Mouse (Mus musculus) mouse trophoblast stem cell (cell line): ENCODE measurements around the gene Ccl17.

ENCODE experiments used
- in situ Hi-C, 2 experiments: fragments of 300-500 bp; cut with MseI, MboI; formaldehyde crosslinking; loops; 2 replicates in 1 of 2; 3 replicates in 1 of 2; pipeline ENCODE4 v1.15.1; 2025

Gene Ccl17

DNA sequence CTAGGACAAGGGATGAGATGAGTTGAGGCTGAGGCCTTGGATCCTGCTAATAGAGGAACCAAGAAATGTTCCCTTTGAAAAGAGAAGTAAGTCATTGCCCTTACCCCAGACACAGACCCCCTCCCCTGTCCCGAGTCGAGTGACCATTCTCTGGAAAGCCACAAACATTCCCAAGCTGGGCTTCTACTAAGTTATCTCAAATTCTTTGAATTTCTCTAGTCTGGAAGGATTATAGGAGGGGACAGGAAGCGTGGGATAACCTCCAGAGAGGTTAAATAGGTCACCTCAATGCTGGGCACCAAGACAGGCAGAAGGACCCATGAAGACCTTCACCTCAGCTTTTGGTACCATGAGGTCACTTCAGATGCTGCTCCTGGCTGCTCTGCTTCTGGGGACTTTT lies at the start of gene Ccl17:
Gene Ccl17 (plus strand): TSS at position 301 of the 400 bp plus-strand sequence.
- in situ Hi-C loops: loop anchor here (5.0 kb wide), 1 partner anchor 108 kb away; no protein-coding TSS in a partner anchor

DNA sequence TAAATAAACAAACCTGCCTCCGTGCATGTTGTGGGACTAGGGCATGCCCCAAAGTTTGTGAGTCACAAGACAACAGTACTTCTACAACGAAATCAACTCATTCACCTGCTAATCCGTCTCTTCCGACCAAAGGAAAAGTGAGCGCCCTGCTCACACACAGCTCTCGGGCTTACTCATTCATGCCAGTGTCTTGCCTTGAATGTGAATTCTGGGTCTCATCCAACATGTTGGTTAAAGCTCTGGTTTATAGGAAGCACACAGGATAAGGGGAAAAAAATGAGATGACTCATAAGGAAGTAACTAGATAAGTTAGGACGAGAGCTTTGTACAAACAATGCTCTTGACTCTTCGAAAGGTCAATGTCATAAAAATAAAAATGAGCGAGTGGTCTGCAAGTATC lies 43.2 kb upstream of the Ccl17 start:
- in situ Hi-C loops: no loop called here

DNA sequence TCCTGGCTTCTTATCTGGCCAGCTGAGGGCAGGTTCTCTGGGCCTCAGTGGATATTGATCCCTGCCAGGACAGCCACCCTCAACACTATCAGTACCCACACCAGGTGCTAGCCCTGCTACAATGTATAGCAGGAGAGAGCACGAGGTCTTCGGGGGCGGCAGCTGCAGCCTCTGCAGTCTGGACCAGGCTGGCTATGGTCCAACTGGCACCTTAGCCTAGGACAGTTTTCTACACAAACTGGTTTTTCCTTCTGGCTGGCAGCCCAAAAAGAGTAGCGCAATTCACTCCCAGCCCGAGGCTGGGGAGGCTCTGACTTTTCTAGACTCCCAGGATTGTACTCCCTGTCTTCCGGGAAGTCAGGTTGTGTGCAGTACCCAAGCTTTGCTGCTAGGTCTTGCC lies 39.3 kb upstream of the Ccl17 start:
- in situ Hi-C loops: no loop called here

DNA sequence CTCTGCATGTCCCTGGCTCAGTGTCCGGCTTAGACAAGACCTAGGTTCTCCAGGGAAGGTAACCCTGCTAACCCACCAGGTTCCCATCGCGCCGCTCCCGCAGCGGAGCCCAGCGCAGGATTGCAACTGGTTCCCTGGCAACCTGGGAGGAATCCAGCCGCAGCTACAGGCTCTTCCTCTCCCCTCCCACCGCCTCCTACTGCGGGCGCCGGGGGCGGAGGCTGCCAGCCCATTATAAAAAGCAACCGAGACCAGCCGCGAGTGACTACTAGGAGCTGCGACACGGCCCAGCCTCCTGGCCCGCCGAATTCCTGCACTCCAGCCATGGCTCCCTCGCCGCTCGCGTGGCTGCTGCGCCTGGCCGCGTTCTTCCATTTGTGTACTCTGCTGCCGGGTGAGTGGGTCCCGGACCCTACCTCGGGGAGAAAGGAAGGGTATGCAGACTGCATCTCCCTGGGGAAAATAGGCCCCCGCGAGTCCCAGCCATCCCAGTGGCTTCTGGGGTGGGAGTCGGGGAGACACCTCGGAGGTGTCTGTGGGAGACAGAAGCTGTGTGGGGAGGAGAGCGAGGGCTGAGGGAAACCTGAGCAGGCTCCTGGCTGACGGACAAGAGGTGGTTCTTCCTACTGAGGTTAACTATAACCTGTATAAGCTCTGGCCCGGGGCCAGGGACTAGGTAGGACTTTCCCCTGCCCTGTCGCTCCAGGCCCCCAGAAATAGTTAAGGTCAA lies 38.1 kb upstream of the Ccl17 start, which contains the start of gene Cx3cl1:
Gene Cx3cl1 (plus strand): TSS at position 69 of the 730 bp plus-strand sequence.
- in situ Hi-C loops: no loop called here

DNA sequence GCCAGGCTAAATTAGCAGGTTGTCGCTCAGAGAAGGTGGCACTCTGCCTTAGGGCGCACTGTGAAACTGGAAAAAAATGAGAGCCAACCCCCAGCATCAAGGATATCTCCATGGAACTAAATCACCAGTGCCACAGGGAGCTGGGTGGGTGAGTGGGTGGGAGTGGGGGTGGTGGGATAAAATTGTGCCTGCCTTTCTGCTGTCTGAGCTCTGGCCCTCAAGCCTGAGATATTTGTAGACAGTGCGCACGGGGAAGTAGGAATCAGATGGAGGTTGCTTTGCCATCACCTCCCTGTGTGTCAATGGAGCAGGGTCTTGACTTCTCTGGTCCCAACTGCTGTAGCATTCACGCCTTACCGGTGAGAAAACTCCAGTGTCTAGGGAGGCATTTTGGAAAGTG lies 37.2 kb upstream of the Ccl17 start:
- in situ Hi-C loops: no loop called here

DNA sequence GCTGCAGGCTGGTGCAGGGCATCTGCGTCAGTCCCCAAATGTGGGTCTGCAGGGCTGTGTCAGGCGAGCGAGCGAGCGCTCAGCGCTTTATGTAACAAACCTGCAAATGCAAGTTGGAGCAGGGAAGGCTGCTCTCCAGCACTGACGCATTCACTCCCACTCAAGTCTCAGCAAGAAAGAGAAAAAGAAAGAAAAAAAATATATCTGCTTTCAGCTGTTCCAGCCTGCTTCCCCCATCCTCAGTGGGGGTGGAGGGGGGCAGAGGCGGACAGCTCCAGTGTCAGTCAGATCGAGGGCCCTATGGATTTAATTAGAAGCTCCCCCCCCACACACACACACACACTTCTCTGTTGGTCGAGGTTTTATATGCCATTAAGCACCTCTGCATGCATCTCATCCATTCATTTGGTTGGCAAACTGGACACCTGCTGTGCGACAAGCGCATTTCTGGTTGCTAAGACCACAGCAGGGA lies 36.5 kb upstream of the Ccl17 start:
- in situ Hi-C loops: no loop called here

DNA sequence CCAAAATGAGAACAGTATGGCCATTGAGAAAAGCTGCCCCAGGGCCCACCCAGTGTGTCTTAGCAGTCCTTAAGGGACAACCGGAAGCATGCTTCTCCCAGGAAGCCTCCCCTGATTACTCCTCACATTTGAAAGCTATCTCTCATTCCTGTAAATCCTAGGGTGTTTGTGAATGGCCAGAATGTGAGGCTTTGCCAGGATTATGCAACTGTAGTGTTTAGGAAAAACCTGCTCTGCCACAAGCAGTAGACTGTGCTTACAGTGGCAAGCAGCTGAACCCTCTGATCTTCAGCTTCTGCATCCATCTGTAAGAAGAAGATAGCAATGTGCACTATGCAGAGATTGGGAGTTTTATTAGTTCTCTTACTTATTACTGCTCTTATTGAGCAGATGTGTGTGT lies 35.7 kb upstream of the Ccl17 start:
- in situ Hi-C loops: no loop called here

DNA sequence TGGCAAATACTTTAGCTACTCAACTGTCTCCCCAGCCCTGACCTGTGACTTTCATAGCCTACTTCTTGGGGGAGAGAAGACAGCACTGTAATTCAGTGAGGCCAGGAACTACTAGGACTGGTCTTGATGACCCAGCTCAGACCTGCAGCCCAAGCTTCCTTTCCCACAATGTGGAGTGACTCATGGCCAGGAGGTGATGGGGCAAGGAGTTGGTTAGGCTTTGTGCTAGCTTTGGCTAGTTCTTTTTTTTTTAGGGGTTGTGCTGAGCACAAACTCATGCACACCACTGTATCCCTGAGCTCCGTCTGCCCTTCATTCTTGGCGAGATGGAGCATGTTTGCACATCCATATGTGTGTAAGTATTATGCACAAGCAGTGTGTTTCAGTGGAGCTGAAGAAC lies 33.9 kb upstream of the Ccl17 start:
- in situ Hi-C loops: no loop called here

DNA sequence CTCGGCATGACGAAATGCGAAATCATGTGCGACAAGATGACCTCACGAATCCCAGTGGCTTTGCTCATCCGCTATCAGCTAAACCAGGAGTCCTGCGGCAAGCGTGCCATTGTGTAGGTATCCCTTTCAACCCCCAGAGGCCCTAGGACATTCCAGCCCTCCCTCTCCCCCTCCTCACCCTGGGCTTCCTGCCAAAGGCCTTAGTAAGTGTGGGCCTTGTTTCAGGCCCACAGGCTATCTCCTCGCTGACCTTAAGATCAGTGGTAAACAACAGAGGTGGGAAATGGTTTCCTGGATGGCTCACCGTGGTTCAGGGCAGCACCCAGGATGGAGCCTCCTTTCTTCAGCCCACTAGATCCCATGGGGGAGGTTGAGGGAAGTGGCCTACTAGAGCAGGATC lies 32.2 kb upstream of the Ccl17 start:
- in situ Hi-C loops: no loop called here

DNA sequence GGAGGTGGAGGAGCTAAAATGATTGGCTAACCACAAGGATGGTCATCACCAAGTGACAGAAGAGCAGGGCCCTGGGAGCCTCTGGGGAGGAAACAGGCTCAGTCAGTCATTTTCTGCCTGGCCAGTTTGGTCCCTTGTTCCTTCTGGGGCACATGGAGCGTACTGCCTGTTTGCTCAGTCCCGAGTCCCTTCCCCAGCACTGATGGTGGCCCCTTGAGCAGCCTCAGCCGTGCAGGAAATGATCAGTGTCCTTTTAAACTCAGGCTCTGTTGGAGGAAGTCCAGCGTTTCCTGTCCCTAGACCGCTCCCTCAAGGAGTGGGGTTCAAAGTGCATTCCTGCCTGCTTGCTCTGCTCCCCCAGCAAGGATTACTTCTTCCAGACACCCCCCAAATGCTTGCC lies 31.8 kb upstream of the Ccl17 start:
- in situ Hi-C loops: no loop called here

DNA sequence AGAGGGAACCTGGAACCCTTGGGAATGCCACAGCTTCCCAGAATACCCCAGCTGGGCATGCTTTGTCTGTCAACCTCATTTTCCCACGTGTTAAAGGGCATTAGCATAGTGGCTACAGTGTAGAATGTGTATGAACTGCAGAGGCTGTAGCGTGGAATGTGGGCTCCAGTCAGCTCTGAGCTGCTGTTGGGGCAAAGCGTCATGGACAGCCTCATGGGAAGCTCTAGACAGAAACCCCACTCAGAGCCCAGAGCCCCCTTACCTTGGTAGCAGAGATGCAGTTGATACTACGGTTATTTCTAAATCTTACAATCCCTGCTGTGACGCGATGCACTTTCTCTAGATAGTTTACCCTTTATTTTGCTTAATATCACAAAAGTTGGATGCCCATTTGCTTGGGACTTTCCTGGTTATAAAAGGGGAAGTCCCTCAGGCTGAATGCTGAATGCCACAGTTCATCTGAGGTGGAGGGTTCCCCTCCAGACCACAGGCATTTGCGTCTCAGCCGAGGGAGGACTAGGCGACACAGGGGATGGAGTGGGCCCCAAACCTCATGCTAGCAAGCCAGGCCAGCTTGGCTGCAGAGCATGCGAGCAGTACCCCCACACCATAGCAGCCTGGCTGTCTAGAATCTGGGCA lies 31.2 kb upstream of the Ccl17 start:
- in situ Hi-C loops: no loop called here

DNA sequence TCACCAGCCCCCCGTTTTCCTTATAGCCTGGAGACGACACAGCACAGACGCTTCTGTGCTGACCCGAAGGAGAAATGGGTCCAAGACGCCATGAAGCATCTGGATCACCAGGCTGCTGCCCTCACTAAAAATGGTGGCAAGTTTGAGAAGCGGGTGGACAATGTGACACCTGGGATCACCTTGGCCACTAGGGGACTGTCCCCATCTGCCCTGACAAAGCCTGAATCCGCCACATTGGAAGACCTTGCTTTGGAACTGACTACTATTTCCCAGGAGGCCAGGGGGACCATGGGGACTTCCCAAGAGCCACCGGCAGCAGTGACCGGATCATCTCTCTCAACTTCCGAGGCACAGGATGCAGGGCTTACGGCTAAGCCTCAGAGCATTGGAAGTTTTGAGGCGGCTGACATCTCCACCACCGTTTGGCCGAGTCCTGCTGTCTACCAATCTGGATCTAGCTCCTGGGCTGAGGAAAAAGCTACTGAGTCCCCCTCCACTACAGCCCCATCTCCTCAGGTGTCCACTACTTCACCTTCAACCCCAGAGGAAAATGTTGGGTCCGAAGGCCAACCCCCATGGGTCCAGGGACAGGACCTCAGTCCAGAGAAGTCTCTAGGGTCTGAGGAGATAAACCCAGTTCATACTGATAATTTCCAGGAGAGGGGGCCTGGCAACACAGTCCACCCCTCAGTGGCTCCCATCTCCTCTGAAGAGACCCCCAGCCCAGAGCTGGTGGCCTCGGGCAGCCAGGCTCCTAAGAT lies 30.5 kb upstream of the Ccl17 start:
- in situ Hi-C loops: no loop called here

DNA sequence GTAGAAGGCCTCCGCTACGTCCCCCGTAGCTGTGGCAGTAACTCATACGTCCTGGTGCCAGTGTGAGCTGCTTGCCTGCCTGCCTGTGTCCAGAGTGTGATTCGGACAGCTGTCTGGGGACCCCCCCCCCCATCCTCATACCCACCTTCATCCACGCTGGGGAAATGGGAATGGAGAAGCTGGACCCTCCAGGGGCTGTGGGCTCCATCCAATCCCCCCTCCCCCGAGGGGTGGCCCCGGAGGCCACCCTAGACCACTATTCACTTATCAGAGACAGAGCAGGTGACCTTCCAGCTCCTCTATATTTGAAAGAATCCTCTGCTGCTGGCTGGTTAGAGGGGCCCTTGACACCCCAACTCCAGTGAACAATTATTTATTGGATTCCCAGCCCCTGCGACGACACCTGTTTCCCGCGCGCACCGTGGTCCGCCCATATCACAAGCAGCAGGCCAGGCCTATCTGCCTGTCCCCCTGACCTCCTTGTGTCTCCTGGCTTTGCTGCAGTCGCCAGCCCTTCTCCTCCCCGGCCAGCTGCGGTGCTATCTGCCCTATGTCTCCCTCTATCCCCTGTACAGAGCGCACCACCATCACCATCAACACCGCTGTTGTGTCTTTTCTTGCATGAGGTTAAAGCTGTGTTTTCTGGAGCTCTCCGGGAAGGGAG lies 29.6 kb upstream of the Ccl17 start:
- in situ Hi-C loops: no loop called here

DNA sequence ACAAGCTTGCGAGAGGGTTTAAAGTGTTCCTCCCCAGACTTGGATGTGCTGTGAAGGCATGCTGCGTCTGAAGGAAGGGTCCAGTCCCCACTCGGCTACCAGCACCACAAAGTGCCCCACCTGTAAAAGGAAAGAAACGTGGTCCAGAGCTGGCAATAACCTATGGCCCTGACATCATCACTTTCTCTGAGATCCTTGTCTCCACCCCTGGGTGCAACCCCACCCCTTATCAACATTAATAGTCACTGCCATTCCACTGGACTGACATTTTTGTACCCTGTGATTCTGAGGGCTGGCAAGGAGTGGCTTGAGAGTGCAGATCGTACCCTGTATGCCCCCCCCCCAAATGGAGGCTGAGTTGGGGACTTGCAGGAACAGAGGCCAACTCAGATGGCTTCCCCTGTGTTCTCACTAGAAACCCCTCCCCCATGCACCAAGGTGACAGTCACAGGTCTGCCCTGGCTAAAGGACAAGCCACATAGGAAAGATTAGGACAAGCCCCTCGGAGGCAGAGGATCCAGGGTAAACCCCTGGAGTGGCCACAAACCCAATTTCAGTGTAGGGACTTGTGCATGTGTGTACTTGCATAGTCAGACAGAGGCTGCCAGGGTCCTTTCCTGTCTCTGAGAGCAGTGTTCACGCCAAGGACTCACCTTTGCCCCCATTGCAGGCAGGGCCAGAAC lies 29.0 kb upstream of the Ccl17 start:
- in situ Hi-C loops: no loop called here

DNA sequence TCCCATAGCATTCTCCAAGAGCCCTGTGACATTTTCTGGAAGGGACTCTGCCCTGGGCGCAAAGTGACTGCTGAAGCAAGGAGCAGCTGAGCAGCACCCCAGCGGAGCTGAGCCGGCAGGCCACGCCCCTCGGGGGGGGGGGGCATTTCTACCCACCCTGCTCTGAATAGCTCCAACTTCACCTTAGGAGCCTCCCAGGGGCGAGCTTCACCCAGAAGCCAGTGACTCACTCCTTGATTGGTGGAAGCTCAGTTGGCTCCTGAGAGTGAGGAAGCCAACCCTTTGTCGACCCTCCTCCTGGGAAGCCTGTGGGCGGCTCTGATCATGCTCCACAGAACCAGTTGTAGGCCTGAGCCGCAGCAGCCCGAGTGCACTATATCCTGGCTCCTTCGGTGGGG lies 28.4 kb upstream of the Ccl17 start:
- in situ Hi-C loops: no loop called here

DNA sequence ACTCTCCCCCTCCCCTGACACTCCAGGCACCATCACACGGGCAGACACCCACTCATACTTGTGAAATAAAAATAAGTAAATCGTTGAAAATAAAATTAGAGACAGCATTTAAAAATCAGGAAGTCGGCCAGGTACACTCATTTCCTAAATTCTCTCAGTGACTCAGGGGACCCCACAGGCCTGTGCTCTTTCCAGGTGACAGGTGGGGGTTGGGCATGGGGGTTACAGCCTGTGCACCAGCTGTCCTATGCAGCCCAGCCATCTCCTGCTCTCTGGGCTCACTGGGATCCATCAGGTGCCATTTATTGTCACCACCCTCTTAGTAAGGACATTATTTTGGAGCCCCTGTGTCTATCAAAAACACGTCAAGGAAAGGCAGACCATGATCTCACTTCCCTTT lies 26.4 kb upstream of the Ccl17 start:
- in situ Hi-C loops: no loop called here

DNA sequence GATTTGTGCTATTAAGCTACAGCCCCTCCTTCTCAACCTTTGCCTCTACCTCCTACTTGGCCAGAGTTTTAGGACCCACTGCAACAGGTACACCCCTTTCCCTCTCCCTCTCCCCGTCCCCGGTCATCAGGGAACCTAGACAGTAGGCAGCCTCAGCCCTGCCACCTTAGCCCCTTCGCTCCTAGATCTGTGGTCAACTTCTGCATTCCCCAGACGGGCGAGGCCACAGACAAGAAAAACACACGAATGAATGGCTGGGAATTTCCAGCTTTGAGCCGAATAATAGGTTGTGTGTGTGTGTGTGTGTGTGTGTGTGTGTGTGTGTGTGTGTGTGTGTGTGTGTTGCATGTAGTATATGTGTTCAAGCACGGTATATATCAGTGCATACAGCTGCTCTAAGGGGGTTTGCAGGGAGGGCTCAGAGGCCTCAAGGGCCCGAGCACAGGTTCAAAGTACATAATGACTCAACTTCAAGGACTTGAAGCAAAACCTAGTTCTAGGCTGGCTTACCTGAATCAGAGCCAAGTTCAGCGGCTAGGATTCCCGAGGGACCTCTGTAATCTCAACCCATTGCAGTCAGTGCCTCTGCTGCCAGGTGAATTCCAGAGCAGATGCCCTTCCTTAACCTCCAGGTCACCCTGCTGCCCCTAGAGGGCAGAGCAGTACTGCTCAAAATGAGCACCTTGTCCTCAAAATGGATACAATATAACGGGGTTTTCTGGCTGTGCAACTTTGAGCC lies 24.8 kb upstream of the Ccl17 start:
- in situ Hi-C loops: no loop called here

DNA sequence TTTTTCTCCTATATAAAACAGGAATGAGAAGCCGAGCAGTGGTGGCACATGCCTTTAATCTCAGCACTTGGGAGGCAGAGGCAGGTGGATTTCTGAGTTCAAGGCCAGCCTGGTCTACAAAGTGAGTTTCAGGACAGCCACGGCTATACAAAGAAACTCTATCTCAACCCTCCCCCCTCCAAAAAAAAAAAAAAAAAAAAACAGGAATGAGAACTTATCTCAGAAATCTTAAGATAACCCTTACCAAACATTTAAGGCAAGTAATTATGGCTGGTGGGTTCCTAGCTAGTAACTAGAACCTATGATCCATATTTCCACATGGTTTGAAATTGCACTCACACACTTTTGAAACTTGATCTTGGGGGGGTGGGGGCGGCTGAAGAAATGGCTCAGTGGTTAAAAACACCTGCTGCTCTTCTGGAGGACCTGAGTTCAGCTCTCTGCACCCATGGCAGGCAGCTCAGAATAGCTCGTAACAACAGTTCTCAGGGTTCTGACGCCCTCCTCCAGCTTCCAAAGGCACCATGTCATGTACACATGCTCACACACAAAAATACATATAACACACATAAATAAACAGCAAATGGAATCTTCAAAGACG lies 24.2 kb upstream of the Ccl17 start:
- in situ Hi-C loops: no loop called here

DNA sequence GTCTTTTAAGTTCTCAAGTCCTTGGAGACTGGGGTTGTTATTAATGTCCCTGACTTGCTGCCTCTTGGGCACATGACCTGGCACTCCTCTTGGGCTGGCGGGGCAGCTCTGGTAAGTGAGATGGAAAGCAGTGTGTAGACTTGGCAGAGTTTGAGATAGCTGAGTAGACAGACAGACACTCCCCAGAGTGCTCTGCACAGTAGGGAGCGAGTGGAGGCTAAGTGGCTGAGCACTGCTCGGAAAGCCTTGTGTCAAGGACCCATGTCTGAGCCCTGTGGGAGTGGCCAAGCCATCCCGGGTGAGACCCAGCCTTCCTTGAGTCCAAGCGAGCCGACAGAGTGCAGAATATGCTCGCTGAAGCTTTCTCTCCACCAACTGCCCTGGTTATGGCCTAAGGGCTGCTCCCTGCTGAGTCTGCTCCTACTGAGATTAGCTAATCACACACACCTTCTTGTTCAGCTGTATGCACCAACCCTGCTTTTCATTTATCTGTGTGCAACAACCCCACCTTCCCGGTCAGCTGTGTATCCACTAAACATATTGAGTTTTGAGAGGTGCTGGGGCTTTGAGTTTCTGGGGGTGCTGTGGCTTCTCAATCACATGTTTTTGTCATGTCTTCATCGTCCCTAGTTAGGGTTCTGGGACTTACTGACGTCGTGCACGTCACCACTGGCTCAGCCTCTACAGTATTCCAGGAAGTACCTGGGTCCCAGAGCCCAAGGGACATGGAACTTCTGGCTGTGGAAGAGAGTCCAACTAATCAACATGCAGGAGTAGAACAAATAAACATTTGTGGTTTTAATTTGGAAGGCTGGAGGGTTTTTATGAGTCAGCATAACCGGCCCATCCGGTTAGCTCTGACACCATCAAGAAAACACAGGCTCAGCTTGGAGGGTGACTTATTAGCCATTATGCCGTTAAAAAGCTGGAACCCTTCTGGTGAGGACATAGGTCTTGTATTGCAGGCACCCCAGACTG lies 22.4 kb upstream of the Ccl17 start:
- in situ Hi-C loops: no loop called here
